Mouse (Mus musculus) kidney, adult 2 months (tissue): Measurements from ENCODE around the gene Nat14.

Source experiments
- CTCF ChIP-seq: fragments of 200-500 bp; conservative IDR thresholded peaks from 2 replicates; pipeline ENCODE4 v1.5.1; 2011; ENCODE audit warnings: low read depth, mild to moderate bottlenecking, control low read depth, low read length, moderate library complexity, mixed read lengths; ENCODE audit not compliant: insufficient read depth, insufficient read length
- POLR2A ChIP-seq: fragments of 200-500 bp; IDR thresholded peaks from one replicate; pipeline ENCODE4 v1.6.1; 2011; ENCODE audit warnings: low read depth, low read length, control low read depth

DNA sequence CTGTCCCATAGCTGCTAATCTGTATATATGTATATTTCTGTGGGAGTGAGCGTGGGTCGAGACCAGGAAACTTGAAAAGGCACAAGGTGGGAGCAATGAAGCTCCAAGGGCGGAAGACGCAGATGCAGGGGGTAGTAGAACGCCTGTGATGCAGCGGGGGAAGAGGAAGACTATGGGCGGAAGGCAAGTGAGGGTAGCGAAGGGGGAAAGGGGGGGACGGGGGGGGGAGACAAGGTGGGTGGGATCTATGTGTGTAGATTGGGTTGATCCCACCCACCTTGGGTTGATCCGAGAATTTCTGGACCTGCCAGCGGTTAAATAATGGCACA is 21.3 kb upstream of the Nat14 start:
- no peak for TF ChIP-seq CTCF
- TF ChIP-seq POLR2A = no peak
